Mouse (Mus musculus) brain, embryonic 14.5 days (tissue): ENCODE measurements around the gene Necab2.

Experiments used
- CTCF ChIP-seq: fragments of 200-500 bp; IDR thresholded peaks from 2 replicates; pipeline ENCODE4 v1.5.1; 2012; ENCODE audit warnings: inconsistent platforms, mild to moderate bottlenecking, moderate library complexity, borderline replicate concordance; ENCODE audit not compliant: insufficient read depth, insufficient read length; ENCODE audit errors: extremely low read depth
- POLR2A ChIP-seq: fragments of 200-500 bp; IDR thresholded peaks from 2 replicates; pipeline ENCODE4 v1.6.1; 2012; ENCODE audit warnings: mild to moderate bottlenecking, inconsistent platforms, borderline replicate concordance; ENCODE audit not compliant: poor library complexity, insufficient read depth, insufficient read length, severe bottlenecking; ENCODE audit errors: extremely low read depth

DNA sequence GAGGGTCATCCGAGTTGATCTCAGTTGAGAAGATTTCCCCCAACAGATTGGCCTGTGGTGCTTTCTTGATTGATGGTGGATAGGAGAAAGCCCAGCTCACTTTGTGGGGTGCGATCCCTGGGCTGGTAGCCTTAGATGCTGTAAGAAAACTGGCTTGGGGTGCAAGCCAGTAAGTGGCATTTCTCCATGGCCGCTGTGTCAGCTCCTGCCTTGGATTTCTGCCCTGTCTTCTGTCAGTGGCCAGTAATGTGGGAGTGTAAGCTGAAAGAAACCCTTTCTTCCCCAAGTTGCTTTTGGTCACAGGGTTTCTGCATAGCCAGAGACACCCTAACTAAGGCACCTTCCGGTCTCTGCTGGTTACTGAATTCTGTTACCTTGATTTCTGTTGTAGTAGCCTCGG, 9.5 kb downstream of the Necab2 start:
- TF ChIP-seq POLR2A (no peak), CTCF (no peak)
